Mouse (Mus musculus) 3134 (cell line): ENCODE measurements around the gene Ncor2.
A peak's percentile ranks its signal among the peaks of the same experiment; 100 is the strongest.
"Not testable (repeated sequence)": the region's sequence is repeated elsewhere in the genome, so short reads cannot be mapped to it uniquely, and the experiment has no call there.

Source experiments
- DNase-seq: peaks from one replicate; pipeline ENCODE4 v3.0.0-alpha.2; 2011; ENCODE audit warnings: low spot score; ENCODE audit not compliant: insufficient read length; ENCODE audit errors: extremely low read depth

The Ncor2 gene

GRCm38 (mm10) chr5:125179007-125179734 lies at the start of gene Ncor2:
Ncor2 (minus strand) TSS chr5:125179219.
- DNase-seq: peak; percentile 90

GRCm38 (mm10) chr5:125227699-125228098 lies 48.7 kb upstream of the Ncor2 start:
- no peak for DNase-seq

- DNase-seq: peak; percentile 77
These were observed 47.2 kb upstream of the Ncor2 start for GRCm38 (mm10) chr5:125226229-125226634.

- DNase-seq: no peak
These were observed 45.9 kb upstream of the Ncor2 start for GRCm38 (mm10) chr5:125224925-125225324.

GRCm38 (mm10) chr5:125223961-125224360 lies 44.9 kb upstream of the Ncor2 start:
- no peak for DNase-seq

GRCm38 (mm10) chr5:125222706-125223105 lies 43.7 kb upstream of the Ncor2 start:
- no peak for DNase-seq

GRCm38 (mm10) chr5:125221868-125222267 lies 42.8 kb upstream of the Ncor2 start:
- peak; percentile 61 for DNase-seq

GRCm38 (mm10) chr5:125217426-125218170 lies 38.6 kb upstream of the Ncor2 start:
- DNase-seq: no peak

- no peak for DNase-seq
These were observed 37.0 kb upstream of the Ncor2 start for GRCm38 (mm10) chr5:125215930-125216459.

GRCm38 (mm10) chr5:125215346-125215929 lies 36.4 kb upstream of the Ncor2 start:
- no peak for DNase-seq

- no peak for DNase-seq
These were observed 35.0 kb upstream of the Ncor2 start for GRCm38 (mm10) chr5:125214064-125214463.

- not testable (repeated sequence) for DNase-seq
These were observed 25.9 kb upstream of the Ncor2 start for GRCm38 (mm10) chr5:125204910-125205309.

- peak; percentile 44 for DNase-seq
These were observed 25.3 kb upstream of the Ncor2 start for GRCm38 (mm10) chr5:125204199-125204815.

- peak; percentile 77 for DNase-seq
These were observed 24.7 kb upstream of the Ncor2 start for GRCm38 (mm10) chr5:125203759-125204158.

GRCm38 (mm10) chr5:125203099-125203498 lies 24.1 kb upstream of the Ncor2 start:
- DNase-seq: peak; percentile 62

GRCm38 (mm10) chr5:125202100-125202499 lies 23.1 kb upstream of the Ncor2 start:
- no peak for DNase-seq

GRCm38 (mm10) chr5:125199086-125199485 lies 20.1 kb upstream of the Ncor2 start:
- no peak for DNase-seq

- DNase-seq: not testable (repeated sequence)
These were observed 18.3 kb upstream of the Ncor2 start for GRCm38 (mm10) chr5:125197325-125197724.

GRCm38 (mm10) chr5:125196054-125196453 lies 17.0 kb upstream of the Ncor2 start:
- DNase-seq: no peak

- no peak for DNase-seq
These were observed 16.1 kb upstream of the Ncor2 start for GRCm38 (mm10) chr5:125195142-125195541.
